Mouse (Mus musculus): ENCODE measurements around the gene Anxa6.
A peak's percentile ranks its signal among the peaks of the same experiment; 100 is the strongest.

Anxa6 gene

DNA sequence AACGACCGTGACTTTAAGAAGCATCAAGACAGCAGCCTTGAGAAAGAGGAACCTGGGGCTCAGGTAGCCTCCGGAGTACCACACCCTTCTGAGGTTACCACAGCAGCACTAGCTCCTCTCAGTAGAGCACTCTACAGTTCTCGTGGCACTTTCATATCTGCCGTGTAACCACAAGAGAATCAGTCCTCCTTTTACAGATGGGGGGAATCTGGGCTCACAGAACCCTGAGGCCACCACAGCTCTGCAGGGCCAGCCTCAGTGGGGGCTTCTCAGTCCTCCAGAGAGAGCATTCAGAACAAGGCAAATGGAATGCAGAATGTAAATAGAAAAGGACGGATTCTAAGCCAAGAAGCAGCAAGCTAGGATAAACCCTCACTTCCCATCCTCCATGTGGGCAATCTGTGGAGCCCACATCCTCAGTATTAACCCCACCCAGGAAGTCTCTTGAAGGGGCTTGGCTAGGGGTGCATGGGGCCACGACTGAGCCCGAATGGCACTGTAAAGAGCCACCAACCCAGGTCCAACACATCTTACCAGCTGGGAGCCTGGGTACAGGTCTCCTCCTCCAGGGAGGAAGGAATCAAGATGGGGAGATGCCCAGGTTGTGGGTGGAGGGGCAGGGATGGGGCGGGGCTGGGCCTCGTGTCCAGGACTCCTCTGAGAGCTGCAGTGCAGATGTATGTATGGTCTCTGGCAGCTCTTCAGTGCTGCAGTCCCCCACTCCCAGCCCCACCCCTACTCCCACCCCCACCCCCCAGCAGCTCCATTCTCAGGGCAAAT, 1.8 kb downstream of the Anxa6 start:
- DNase-seq (ENCODE audit: low spot score), result no peak

DNA sequence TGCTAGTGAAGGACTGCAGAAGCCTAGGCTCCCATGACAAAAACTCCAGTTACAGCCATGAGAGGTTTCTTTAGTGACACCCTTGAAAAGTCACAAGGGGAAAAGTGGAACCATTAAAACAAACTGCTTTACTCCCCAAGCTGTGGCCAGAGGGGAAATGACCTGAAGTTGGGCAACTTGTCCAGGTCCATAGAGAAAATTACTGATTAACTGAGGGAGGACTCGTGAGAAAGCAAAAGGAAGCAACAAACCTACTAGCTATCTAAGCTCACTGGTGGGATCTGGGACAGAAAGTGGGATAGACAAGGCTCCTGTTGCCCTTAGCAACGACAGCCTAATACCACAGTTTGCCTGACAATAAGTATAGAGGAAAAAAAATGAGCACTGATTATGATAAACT, 4.7 kb downstream of the Anxa6 start:
- DNase-seq (ENCODE audit: low spot score), result no peak

DNA sequence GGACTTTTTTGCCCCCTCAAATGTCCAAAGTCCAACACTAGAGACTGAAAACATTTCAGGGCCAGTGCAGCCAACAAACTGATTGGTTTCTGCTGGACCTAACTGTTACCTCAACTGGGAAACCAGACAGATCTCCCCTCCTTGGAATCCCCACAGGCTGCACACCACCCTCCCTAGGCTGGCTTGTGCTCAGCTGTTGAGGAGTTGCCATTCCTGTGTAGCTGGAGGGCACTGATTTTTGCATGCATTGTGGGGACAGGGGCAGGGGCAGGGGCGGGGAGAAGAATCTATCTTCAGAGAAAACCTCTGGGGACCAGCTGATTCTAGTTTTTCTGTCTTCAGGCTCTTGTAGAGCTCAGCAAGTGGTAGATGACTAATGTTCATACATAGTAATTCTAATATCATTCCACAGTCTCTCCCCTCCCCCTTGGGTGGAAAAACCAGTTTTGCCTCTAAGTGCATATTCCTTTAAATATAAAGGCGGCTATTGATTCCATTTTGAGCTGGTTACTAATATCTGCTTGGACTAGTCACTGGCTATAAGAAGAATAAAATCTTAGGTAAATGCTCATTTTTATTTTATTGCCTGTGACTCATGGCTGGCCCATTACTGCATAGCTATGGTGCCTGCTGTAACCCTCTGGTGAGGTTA, 5.9 kb downstream of the Anxa6 start:
- DNase-seq (ENCODE audit: low spot score), result no peak

DNA sequence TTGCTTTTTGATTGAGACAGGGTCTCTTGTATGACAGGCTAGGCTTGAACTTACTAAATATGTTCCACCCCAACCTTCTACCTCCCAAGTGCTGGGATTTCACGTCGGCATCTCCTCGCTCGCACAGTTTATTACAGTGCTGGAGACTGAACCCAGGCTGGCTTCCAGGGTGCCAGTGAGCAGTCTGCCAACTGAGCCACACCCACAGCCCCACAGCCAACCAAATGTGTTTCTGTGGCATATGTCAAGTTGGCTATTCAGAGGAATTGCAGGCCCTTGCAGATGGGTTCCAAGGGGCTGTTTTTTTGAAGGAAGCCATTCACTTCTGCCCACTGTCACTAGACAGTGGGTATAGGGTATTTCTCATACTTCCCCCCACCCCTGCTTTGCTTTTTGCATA, 7.3 kb downstream of the Anxa6 start:
- DNase-seq (ENCODE audit: low spot score), result no peak

DNA sequence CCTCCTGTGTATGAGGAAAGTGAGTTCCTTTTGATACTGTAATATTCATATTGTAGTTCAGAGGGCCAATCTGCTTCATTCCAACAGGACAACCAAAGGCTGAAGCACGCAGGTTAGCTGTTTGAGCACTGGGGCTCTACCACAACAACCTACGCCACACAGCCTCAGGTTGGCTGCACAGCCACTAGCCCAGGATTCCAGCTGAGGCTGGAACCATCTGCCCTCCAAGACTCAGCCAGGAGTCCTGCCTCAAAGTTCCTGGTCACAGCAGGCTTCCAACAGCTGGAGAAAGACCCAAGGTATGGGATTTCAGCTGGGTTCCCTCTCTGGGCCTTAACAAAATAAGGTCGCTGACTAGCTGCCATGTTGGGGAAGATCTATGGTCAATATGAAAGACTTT, 9.7 kb downstream of the Anxa6 start:
- DNase-seq (ENCODE audit: low spot score), result no peak

DNA sequence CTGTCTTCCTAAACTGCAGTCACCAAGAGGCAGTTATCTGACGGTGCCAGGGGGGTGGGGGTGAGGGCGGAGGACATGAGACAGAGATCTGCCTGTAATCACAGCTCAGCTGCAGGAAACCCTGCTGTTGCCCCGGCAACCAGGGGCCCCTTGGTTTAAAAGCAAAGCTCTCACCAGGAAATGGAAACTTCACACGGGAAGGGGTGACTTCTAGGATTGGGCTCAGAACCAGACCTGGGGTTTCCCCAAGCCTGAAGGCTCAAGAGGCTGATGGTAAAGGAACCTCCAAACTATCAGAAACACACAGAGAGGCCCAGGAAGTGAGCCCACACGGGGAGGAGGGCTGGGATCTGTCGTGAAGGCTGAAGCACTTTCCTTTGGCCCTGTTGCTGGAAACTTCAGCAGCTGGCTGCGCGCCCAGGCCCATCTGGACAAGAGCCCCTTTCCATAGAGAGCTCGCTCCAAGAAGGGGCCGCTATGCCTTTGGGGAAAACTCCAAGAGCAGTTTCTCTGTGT, 10.1 kb downstream of the Anxa6 start:
- DNase-seq (ENCODE audit: low spot score), result peak; percentile 74

DNA sequence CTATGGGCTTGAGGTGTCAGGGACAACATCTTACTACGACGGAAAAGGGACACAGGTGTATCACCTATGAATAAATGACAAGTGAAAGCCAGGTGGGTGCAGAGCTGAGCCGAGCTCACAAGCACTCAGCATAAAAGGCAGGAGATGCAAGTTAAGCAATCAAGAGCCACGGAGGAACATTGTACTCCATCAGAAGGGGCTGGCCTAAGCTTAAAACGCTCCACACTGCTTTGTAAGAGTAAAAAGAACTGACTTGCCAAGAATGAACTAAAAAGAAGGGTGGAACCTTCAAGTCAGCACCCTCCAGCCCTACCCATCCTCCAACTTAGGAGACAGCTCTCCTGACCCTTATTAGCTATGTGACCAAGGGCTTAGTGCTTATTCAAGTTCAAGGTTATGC, 10.7 kb downstream of the Anxa6 start:
- DNase-seq (ENCODE audit: low spot score), result no peak

DNA sequence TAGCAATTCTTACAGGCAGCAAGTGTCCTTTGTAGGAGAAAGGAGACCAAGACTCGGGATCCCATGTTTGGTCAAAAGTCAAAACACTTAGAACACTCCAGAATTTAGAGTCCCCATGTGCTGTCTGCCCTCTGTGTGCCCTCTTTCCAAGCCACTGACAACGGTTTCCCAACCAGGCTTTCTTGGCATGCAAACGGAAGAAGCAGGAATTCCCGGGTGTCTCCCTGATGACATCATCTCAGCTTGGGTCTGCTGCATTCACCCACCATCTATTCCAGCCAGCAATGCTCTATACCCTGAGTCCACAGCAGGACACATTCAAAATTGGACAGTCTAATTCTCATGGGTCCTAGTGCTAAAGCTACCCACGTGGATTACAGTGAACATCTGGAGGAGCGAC, 11.4 kb downstream of the Anxa6 start:
- DNase-seq (ENCODE audit: low spot score), result no peak

DNA sequence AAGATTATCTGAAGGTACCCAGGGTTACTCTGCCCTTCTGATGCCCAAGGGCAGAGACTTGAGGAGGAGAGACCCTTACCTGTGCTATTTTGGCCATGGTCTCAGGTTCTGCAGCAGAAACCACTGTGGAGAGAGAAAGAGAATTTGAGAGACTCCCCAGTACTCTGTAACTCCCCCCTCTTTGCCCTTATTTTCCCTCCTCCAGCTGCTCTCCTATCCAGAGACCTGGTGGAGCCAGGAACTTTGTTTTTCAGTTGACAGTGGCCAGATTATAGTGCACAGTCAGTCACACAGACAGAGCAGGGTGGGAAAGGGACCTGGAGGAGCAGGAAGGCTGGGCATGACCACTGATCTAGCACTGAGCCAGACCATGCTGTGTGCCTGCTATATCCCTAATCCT, 11.8 kb downstream of the Anxa6 start:
- no peak for DNase-seq (ENCODE audit: low spot score)

DNA sequence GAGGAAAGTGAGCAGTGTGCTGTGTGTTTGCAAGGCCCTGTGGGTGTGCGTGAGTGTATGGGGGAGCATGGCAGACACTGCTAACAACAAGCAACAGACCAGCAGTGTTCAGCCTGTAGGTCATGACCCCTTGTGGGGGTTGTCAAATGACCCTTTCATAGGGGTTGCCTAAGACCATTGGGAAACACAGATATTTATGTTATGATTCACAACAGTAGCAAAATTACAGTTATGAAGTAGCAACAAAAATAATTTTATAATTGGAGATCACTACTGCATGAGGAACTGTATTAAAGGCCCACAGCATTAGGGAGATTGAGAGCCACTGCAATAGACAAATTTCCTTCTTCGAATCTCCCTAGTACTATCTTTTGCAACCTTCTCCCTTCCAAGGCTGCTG, 13.5 kb downstream of the Anxa6 start:
- no peak for DNase-seq (ENCODE audit: low spot score)

DNA sequence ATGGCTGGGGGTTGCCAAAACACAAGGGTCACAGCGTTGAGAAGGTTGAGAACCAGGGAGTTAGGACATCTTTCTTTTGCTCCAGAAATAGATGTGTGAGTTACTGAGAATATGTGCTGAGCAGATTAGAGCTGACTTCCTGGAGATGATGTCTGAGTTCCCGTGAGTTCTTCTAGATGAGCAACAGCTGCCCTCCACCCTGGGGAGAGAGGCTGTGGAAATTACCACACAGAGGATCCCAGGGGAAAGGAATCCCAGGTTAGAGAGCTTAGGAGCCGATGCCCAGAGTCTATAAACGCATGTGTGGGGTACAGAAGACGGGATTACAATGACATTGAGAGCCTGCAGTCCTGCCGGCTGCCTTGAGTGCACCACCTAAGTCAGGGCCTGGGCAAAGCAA, 15.2 kb downstream of the Anxa6 start:
- DNase-seq (ENCODE audit: low spot score), result no peak

DNA sequence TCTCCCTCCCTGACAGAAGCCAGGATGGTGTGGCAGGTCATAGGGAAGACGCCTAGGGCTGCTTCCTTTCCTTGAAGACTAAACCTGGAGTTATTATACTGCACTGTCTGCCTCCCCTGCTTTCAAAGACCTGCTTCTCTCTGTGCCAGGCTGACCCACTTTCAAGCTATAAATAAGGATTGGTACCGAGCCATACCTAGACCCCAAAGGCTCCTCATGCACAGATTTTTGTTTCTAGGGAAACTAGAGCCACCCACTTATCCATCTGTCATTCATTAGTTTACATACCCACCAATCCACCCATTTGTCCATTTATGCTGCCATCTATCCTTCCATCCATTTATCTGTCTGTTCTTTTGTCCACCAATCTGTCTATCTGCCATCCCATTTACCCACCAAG, 16.0 kb downstream of the Anxa6 start:
- no peak for DNase-seq (ENCODE audit: low spot score)

DNA sequence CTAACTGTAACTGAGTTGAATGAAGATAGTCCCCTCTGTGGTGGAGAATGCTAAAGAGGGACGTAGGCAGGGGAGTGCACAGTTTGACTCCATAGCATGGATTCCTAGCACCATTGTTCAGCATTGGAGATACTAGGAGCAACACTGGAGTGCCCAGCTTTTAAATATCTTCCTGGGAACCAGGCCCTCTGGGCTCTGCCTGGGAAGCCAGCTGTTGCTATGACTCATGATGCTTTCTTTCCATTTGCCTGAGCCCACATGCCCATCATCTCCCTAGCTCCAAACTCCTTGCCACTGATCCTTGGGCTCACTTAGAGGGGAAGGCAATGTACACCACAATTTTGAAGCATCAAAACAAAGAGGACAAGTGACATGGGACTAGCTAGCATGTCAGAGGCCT, 16.5 kb downstream of the Anxa6 start:
- DNase-seq (ENCODE audit: low spot score), result no peak

DNA sequence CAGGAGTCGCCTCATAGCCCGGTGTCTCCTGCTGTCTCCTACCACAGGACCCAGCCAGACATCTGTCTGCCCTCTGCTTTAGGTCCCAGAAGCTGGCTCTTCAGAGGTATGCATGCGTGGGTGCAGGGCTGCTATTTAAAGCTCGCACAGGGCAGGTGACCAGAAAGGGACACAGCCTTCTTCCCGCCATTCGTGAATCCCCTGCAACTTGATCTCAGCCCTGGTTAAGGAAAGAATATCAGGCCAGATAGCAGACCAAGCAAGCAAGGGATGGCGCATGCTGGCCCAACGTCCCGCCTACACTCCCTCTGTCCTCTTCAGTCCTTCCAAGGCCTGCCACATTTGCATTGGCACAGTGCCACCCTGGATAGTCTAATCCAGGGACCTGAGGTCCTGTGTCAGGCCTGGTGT, 17.4 kb downstream of the Anxa6 start:
- no peak for DNase-seq (ENCODE audit: low spot score)

DNA sequence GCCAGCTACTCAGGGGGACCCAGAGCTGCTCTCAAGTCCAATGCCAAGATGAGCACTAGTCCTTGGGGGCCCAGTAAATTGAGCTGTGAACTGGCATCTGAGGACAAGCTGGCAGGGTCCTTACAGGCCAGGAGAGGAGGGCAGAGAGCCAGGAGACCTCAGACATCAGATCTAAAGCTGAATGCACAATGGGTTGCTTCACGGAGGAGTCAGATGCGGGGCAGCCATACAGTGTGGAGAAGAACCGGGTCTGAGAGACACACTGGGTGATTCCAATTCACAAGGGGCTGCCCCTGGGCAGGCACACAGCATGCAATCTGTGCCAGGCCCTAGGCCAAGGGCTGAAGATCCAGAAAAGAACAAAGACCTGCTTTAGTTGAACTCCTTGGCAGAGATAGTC, 18.0 kb downstream of the Anxa6 start:
- DNase-seq (ENCODE audit: low spot score), result no peak

DNA sequence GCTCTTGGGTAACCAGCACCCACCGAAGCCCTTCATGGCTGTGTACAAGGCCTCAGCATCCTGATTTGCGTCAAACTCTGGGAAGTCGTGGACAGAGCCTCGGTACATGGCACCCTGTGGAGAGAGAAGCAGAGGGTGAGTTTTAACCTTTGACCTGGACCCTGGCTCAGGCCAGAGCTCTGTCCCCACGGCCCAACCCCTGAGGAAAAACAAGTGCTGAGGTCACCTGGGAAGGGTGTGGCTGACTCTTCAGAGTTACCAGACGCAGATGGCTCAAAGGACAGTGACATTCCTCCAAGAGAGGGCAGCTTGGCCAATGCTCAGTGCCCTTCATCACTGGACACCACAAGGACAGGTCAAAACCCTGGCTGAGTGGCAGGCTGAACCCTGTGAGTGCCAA, 19.4 kb downstream of the Anxa6 start:
- no peak for DNase-seq (ENCODE audit: low spot score)

DNA sequence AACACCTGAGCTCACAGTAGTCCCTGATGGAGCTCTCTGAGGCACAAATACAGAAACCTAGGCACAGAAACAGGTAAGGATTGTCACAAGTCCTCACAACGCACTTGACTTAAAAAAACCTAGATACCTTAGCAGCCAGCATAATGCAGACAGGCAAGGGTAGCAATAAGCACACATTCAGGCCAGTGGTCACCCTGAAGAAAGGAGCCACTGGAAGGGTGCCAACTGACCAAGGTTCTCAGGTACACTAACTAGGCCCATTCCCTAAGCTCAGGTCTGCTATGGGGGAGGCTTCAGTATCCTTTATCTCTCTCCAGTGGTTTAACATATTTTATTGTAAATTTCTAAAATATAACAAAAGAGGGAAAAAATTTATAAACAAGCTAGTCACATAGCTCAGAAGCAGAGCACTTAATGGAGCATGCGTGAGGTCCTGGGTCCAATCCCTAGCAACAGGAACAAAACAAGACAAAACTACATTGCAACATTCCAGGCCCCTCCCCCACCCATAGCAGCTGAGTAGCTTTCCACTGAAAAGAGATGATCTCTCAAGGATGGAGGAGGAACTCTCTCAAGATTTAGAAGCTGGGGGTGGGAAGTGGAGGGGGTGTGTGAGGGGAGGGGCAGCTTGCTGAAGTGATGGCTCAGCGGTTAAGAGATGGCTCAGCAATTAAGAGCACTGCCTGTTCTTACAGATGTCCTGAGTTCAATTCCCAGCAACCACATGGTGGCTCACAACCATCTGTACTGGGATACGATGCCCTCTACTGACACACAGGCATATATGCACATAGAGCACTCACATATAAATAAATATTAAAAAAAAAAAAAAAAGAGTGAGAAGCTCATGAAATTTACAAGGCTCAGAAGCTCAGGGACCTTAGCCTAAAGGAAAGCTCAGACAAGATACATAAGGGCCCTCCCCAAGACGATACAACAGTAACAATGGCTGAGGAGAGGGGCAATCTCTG, 20.4 kb downstream of the Anxa6 start:
- no peak for DNase-seq (ENCODE audit: low spot score)

DNA sequence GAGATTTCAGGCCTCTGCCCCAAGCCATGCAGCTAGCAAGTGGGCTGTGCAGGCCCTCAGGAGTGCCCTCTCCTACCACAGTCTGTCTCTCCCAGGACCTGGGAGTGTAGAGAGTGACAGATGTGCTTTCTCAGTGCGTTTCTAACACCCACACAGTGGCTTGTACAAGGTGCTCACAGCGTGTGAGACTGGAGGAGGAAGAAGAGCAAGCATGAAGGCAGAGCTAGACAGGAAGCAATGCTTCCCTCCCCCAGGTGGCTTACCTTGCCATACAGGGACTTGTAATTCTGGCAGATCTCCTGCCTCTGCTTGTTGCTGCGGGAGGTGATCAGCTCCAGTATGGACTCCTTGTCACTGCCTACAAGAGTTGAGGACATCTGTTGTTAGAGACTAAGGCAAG, 21.8 kb downstream of the Anxa6 start:
- no peak for DNase-seq (ENCODE audit: low spot score)

DNA sequence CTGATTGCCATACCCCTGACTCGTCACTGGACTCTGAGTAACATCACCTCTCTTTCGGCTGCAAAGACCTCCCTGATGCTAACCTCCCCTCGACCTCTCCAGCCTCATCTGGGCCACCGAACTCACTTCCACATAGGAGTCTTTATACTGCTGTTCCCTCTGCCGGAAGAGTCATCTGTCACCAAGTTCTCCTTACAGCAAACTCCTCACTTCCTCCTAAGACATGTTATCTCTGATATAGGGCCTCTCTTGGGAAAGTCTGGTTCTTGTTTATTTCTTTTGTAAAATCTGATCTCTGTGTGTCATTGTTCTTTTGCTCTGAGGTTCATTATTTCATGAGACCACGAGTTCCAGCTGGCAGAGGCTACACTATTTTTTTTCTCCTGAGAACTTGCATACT, 25.0 kb downstream of the Anxa6 start:
- no peak for DNase-seq (ENCODE audit: low spot score)

DNA sequence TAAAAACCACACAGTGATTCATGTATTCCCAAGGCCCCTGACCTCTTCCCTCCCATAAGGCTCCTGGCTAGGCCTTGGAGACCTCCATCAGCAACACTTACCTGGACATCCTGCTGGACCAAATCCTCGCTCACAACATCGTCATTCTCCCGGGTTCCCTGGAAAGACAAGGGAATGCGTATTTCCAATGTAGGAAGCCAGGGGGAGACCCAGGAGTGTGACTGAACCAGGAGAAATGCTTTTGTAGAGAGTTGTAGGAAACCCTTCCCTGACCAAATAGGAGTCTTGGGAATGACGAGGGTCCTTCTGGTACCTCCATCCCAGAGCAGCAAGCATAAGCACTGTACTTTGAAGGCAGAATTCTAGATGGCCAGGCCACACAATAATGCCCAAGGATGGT, 27.6 kb downstream of the Anxa6 start:
- DNase-seq (ENCODE audit: low spot score), result no peak

DNA sequence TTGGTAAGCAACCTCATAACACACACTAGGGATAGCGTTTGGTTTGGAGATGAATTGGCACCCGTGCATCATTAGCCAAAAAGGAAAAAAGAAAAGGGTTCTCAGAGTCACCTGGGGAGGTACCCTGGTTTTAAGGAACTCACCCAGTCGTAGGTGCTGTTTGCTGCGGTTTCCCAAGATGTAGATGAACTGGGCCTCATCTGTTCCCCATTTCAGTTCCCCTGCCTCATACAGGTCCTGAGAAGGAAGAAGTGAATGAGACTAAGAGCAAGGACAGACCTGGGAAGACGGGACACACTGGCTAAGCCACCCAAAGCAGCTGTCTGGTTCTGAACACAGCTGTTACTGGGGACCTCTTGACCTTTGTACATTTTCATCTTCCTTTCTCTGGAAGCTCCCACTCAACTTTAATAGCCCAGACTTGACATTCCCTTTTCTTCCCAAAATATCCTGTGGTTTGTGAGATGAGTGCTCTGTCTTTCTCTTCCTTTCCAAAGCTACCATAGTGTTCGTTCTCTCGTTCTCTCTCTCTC, 28.2 kb downstream of the Anxa6 start:
- DNase-seq (ENCODE audit: low spot score), result no peak

DNA sequence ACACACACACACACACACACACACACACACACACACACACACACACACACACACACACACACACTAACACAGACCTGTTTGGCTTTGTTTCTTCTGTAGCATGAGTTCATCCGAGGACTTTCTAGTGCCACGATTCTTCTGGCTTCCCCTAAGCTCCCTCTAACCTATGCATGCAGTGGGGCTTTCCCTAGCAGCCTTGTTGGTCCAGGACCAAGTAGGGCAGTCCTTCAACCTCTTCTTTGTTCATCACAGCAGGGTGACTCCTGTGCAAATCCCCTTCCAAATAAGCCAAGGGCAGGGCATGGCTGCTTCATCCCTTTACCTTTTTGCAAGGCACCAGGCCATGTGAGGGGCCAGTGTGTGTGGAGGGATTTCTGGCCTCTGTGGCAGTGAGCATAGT, 34.5 kb downstream of the Anxa6 start:
- DNase-seq (ENCODE audit: low spot score), result no peak

All from retina, embryonic 14.5 days (tissue).